Mouse (Mus musculus): ENCODE measurements around the gene Hoxa3.

GRCm38 (mm10) chr6:52155471-52155870, 57.7 kb downstream of the Hoxa3 start:
- TF ChIP-seq CTCF (conservative IDR thresholded peaks at IDR 0.05 in 1 of 2, IDR thresholded peaks at IDR 0.05 in 1 of 2; ENCODE audit: low read depth in 2 of 2, low read length in 2 of 2) = no peak
- TF ChIP-seq EP300 (IDR thresholded peaks at IDR 0.05; ENCODE audit: low read length) = no peak
- TF ChIP-seq RCOR1 (conservative IDR thresholded peaks at IDR 0.05; ENCODE audit: low read depth, low read length) = no peak
- TF ChIP-seq ZNF384 (IDR thresholded peaks at IDR 0.05; ENCODE audit: low read depth, low read length) = no peak
- no peak for TF ChIP-seq POLR2A (IDR thresholded peaks at IDR 0.05; ENCODE audit: low read depth, low read length)
- no peak for TF ChIP-seq USF1 (IDR thresholded peaks at IDR 0.05; ENCODE audit: low read depth, low read length)
- no peak for TF ChIP-seq NRF1 (IDR thresholded peaks at IDR 0.05; ENCODE audit: low read depth, low read length)

Measured in CH12.LX (cell line).